Mouse (Mus musculus): ENCODE data around the gene Capn15.

The Capn15 gene

GRCm38 (mm10) chr17:25955736-25956135, 29.9 kb downstream of the Capn15 start:
- DNase-seq (ENCODE audit: low spot score in 2 of 2) = no peak

DNA sequence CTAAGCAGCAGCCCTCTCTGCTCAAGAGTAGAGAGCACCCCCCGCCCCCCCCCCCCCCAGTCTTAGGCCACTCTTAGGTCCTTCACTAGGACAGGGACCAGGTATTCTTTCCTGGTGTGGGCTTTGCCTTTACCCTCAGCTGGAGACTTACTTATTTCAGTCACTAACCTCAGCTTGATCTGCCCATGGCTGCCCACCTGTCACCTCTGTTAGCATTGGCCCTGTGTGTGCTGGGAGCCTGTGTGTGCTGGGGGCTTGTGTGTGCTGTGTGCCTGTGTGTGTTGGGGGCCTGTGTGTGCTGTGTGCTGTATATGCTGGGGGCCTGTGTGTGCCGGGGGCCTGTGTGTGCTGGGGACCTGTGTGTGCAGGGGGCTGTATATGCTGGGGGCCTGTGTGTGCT, 30.9 kb downstream of the Capn15 start:
- no peak for DNase-seq (ENCODE audit: low spot score in 2 of 2)

DNA sequence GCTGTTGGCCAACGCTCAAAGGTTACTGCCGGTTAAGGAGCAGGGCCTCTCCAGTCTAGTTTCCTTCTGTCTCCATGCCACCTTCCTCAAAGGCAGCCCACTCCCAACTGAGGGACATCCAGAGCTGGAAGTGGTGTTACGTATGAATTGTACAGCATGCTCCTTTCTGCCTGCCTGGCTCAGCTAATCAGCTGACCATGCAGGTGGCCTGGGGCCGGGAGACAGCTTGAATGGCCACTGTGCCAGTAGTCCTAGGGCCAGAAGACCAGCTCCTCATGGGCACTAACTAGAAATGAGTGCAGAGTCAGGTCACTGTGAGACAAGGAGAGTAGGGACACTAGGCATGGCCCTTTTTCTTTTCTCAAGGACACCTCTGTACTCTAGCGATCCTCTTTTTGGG, 32.4 kb downstream of the Capn15 start:
- no peak for DNase-seq (ENCODE audit: low spot score in 2 of 2)

DNA sequence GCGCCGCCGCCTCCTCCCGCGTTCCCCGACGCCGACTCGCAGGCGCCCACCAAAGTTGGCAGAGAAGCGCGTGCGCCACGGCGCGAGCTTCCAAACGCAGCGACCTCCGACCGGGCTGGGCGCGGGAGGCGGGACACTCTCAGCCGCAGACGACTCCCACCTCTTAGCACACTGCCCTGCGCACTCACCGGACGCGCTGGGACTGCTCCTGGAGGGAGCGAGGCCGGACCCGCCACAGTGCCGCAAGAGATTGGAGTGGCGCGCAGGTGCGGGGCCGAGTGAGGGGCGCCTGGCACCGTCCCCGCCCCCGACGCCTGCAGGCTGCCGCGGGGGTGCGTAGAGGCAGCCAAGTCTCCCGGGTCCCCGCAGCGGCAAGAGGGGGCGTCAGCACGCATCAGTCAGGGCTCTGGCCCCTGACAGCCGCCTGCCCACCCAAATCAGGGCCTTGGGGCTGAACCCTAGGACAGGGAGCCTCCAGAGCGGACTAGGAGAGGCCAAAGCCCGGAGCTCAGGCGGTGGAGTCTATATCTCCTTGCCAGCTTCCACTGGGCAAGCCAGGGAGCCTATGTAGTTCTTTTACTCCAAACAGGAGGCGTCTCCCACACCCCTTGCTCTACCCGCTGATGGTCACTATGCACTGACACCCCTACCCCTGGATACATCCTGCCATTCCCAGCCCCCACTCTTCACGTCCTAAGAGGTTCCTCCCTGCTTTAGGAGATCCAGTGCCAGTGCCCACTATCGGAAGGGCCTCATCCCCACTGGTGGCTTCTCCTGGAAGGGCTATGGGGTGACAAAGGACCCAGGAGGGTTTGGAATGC, 33.6 kb downstream of the Capn15 start, which contains the start of gene A930017K11Rik:
Gene A930017K11Rik (minus strand): TSS at position 763 of the 821 bp plus-strand sequence.
- no peak for DNase-seq (ENCODE audit: low spot score in 2 of 2)

DNA sequence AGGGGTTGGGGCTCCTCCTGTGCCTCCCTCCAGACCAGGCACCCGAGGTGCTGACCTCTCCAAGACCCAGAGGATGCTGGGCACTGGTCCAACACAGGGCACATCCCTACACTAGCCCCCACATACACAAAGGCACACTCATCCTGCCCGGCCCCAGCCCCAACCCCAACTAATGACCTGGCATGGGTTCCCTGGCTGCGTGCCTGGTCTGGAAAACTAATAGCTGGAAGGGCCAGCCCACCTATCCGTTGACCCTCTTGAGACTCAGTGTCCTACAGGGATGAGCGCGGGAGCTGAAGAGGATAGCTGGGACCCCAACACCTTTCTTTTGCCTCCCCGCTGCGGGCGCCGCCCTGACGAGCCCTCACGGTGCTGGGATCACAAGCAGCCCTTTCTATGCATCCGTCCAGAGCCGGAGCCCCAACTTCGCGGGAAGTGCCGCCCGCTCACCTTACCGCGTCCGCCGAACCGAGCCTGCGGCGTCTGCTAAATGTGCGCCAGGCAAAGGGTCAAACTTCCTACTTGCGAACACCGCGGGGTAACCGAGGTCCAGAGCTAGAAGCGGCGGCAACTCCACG, 34.3 kb downstream of the Capn15 start:
- DNase-seq (ENCODE audit: low spot score in 2 of 2) = no peak

DNA sequence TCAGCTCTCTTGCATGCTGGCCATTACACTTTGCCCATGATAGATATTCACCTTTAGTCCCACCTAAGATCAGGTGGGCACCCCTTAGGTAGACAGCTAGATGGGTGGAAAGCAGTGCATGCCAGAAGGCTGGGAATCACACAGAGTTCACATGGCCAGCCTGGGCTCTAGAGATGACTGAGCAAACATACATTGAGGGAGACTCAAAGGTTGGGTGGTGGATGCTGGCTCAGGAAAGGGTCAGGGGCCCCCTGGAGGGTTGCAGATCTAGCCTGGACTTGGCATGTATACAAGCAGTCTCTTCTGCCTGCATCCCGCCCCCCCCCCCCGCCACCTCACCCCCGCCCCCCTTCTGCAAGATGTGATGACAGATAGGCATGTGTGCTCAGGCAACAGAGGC, 34.9 kb downstream of the Capn15 start:
- no peak for DNase-seq (ENCODE audit: low spot score in 2 of 2)

DNA sequence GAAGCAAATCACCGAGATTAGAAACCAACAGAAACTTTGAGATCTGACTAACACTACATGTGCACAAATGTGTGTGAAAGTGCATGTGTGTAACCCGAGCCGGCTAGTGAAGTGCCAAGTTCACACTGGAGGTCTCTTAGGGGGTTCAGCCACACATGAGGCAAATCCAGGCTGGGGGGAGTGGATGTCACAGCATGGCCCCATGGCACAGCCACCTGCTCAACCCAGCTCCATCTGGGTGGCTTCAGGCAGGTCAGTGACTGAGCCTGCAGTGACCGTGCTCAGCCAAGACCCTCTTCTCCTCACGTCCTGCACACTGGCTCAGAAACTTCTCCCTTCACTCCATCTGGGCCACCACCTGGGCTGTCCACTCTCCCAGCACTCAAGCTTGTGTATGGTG, 35.6 kb downstream of the Capn15 start:
- no peak for DNase-seq (ENCODE audit: low spot score in 2 of 2)

GRCm38 (mm10) chr17:25948051-25948450, 37.5 kb downstream of the Capn15 start:
- DNase-seq (ENCODE audit: low spot score in 2 of 2) = no peak

GRCm38 (mm10) chr17:25947576-25947975, 38.0 kb downstream of the Capn15 start:
- no peak for DNase-seq (ENCODE audit: low spot score in 2 of 2)

DNA sequence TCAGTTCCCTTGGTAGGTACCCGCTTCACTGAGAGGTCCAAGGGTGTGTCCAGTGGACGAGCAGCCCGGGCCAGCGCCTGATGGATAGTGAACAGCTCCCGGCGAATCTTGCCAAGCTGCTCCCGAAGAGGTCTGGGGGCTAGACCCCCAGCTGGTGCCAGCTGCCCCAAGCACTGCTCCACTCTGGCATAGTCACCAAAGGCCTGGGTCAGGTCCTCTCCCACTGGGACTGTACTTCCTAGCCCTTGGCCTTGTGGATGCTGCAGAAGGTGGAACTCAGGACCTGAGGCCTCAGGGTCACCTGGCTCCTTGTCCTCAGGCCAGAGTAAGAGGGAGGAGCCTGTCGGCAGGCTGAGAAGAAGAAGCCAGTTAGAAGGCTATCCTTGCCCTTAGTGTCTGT, 38.7 kb downstream of the Capn15 start:
- DNase-seq (ENCODE audit: low spot score in 2 of 2) = no peak

DNA sequence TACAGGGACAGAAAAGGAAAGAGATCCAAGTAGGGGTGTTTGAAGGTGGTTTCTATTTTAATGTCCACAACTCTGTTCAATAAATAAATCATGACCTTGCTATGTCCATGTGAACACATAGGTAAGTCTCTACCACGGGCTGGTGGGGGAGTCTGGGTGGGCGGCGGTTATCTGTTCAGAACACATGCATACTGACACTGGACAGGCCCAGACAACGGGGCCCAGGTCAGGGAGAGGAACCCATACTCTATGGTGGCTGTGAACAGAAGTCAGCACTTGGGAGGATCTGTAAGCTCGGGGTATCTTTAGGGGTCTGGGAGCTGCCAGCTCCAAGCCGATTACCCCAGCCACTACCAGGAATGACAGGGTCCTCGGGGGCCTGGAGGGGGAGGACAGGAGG, 39.2 kb downstream of the Capn15 start:
- no peak for DNase-seq (ENCODE audit: low spot score in 2 of 2)

DNA sequence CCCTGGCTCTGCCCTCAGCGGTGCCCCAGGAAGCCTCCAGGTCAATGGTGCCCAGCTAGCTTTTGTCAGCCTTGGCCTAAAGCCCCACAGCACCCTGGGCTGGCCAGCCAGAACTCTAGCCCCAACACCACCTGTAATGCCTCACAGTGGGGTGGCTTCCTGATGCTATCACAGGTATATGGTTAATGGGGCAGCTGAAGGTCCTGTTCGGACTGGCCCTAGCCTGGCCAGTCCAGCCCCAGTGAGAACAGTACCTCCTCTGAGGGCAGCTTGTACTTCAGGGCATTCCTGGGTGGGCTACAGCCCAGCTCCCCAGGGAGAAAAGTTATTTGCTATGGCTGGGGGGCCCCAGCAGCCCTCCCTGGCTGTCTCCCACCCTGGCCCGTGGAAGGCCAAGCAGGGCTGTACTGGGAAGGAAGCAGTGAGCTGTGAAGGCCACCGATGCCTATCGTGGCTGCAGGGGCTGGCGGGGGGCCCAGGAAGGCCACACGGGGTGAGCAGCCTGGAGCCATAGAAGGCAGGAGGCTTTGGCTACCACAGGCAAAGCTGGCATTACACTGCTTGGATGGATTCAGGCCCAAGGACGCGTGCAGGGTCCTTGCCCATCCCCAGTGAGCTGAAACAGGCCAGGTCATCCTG, 40.0 kb downstream of the Capn15 start:
- no peak for DNase-seq (ENCODE audit: low spot score in 2 of 2)

- DNase-seq (ENCODE audit: low spot score in 2 of 2) = no peak
These were observed 41.0 kb downstream of the Capn15 start, which contains the start of the genes Pigq and Nhlrc4 for GRCm38 (mm10) chr17:25944366-25945163. TSS of gene Pigq (minus strand) at chr17:25944936. TSS of gene Nhlrc4 (minus strand) at chr17:25944961.

- no peak for DNase-seq (ENCODE audit: low spot score in 2 of 2)
These were observed 41.8 kb downstream of the Capn15 start for GRCm38 (mm10) chr17:25943769-25944168.

- no peak for DNase-seq (ENCODE audit: low spot score in 2 of 2)
These were observed 42.4 kb downstream of the Capn15 start for GRCm38 (mm10) chr17:25943221-25943620.

GRCm38 (mm10) chr17:25942597-25943151, 42.9 kb downstream of the Capn15 start:
- DNase-seq (ENCODE audit: low spot score in 2 of 2) = no peak

DNA sequence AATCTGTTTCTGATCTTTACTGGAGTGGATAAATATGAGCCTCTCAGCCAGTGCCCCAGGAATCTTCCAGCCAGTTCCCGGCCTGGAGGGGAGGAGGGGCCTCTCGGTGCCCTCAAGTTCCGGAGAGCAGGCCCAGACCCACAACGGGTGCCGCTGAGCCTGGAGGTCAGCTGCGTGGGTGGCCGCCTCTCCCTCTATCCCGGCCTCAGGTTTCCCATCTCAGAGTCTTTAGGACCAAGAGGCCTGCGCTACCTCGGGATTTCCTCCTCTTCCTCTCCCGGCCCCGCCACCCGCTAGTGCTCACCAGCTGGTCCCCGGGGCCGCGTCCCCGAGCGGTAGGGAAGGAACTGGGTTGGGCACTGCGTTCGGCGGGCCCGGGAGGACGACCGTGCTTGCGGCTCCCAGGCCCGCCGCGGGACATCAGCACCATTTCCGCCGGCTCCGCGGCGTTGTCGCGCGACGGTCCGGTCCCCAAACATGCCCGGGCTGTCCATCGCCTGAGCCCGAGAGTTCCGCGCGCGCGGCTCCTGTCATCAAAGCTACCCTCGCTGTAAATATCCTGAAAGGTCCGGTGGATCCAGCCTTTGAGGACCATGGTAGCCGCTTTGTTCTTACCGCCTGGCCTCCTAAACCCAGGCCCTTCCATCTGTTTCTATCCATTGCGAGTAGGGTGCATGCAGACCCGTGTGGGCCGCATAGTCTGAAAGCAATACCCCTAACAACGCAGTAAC, 43.9 kb downstream of the Capn15 start:
- DNase-seq (ENCODE audit: low spot score in 2 of 2) = peak; percentile 42 to 69

- DNase-seq (ENCODE audit: low spot score in 2 of 2) = no peak
These were observed 51.1 kb downstream of the Capn15 start for GRCm38 (mm10) chr17:25934526-25934925.

GRCm38 (mm10) chr17:25925348-25925747, 60.2 kb downstream of the Capn15 start:
- DNase-seq (ENCODE audit: low spot score in 2 of 2) = no peak

- DNase-seq (ENCODE audit: low spot score in 2 of 2) = no peak
These were observed 63.5 kb downstream of the Capn15 start for GRCm38 (mm10) chr17:25922120-25922519.
